Mouse (Mus musculus): ENCODE results near the gene Psmc3. TPM values are rescaled to one million over a fixed set of nuclear protein-coding genes. Genes with fewer than 3 reads are reported as not detected.
"Not testable (repeated sequence)": the region's sequence is repeated elsewhere in the genome, so short reads cannot be mapped to it uniquely, and the experiment has no call there.

The Psmc3 gene
- 235 and 246 TPM in 2 replicates for polyA plus RNA-seq (2015; fragmentation: Nextera tagmentation; extraction: Ambion mirVana)

DNA sequence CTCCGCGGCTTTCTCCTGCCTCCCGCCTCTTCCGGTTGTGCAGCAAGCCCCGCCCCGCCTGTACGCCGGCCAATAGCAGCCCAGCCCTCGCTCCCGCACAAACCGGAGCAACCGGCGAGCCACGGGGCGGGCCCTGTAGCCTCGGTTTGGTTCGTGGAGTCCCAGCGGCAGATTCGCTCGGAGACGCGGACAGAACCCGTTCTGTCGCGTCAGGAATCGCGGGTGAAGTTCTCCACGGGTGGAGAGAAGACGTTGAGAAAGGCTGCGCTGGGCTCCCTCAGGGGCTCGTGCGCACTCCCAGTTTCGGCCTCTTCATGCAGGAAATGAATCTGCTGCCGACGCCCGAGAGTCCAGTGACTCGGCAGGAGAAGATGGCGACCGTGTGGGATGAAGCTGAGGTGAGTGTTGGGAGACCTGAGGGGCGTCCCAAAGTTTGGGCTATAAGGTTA lies at the start of gene Psmc3:
Gene Psmc3 (plus strand): TSS at position 76 of the 449 bp plus-strand sequence.
- Histone ChIP-seq H3K4me3 (peak within 1 kb of the TSS; percentile 71), H3K27ac (replicated peaks) (peak within 1 kb of the TSS; percentile 93), H3K4me1 (replicated peaks) (peaks cover 24% of the 10 kb centered on the region), H3K4me2 (peak within 1 kb of the TSS; percentile 94), H3K9ac (peak within 1 kb of the TSS; percentile 87), H3K27me3 (no peaks in the 10 kb centered on the region), H3K36me3 (peaks cover 38% of the 10 kb centered on the region), H3K9me3 (no peaks in the 10 kb centered on the region)
- ATAC-seq (ENCODE audit: low read depth): peak; percentile 98
- WGBS: under 1% methylated on average over 40 of the region's 40 CpGs

DNA sequence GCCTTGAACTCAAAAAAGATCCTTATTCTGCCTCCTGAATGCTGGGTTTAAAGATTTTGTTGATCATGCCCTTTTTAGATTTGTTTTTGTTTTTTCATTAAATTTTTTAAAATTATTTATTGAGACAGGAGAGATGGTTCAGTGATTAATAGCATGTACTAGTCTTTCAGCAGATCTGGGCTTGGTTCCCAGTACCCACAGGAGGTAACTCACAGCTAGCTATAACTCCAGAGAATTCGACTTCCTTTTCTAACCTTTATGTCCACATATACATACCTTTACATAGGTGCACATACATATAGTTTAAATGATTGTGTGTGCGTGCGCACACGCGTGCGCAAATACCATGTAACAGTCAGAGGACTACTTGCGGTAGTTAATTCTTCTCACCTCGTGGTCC lies 45.3 kb upstream of the Psmc3 start:
- 96% methylated on average over 8 of the region's 8 CpGs for WGBS
- Histone ChIP-seq H3K9ac (no peak overlapping the region), H3K4me2 (no peak overlapping the region), H3K36me3 (peaks cover 88% of the 10 kb centered on the region), H3K27ac (replicated peaks) (no peak overlapping the region), H3K9me3 (no peaks in the 10 kb centered on the region), H3K4me1 (replicated peaks) (no peaks in the 10 kb centered on the region), H3K27me3 (no peaks in the 10 kb centered on the region), H3K4me3 (no peak overlapping the region)
- no peak for ATAC-seq (ENCODE audit: low read depth)

DNA sequence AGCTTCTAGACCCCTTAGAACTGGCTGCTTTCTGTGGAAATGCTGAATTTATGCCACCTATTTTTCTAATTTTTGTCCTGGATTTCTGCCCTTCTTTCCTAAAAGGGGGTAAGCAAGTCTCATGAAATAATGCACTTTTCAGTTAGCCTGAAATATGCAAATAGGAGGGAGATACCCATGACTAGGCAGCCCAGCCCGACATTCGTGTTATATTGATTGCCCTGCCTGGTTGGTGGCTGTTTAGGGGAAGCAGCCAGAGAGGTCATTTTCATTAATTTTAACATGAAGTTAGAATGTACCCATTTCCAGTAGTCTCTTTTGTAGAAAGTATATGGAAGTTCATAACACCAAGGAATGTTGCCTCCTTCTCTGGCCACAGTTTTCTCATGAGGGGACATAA lies 39.9 kb upstream of the Psmc3 start:
- no peak overlapping the region for H3K27ac ChIP-seq (replicated peaks)
- H3K36me3 ChIP-seq: peaks cover 79% of the 10 kb centered on the region
- 90% methylated on average over 2 of the region's 2 CpGs for WGBS
- no peak overlapping the region for H3K4me2 ChIP-seq
- H3K4me3 ChIP-seq: no peak overlapping the region
- H3K9me3 ChIP-seq: no peaks in the 10 kb centered on the region
- H3K27me3 ChIP-seq: no peaks in the 10 kb centered on the region
- peaks cover 17% of the 10 kb centered on the region; the same call in 1 of the 2 replicates for H3K4me1 ChIP-seq (replicated peaks)
- no peak overlapping the region for H3K9ac ChIP-seq
- no peak for ATAC-seq (ENCODE audit: low read depth)

DNA sequence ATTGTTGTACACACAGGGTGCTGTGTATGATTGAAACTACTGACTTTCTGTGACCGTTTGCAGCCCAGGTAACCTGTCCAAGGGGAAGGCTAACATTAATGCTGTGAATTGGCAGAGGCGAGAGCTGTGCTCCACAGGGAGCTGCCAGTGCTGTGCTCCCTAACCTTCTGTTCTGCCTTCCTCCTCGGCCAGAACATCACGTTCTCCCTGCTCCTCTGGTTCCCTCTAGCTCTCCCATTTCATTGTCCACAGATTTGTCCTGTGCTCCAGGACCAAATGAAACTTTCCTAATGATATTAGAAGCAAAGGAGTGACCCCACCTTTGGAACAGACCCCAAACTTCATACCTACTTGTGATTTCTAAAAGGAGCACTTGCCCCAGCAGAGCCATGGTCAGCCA lies 38.4 kb upstream of the Psmc3 start:
- 86% methylated on average over 4 of the region's 4 CpGs for WGBS
- no peaks in the 10 kb centered on the region for H3K27me3 ChIP-seq
- H3K36me3 ChIP-seq: peaks cover 72% of the 10 kb centered on the region

DNA sequence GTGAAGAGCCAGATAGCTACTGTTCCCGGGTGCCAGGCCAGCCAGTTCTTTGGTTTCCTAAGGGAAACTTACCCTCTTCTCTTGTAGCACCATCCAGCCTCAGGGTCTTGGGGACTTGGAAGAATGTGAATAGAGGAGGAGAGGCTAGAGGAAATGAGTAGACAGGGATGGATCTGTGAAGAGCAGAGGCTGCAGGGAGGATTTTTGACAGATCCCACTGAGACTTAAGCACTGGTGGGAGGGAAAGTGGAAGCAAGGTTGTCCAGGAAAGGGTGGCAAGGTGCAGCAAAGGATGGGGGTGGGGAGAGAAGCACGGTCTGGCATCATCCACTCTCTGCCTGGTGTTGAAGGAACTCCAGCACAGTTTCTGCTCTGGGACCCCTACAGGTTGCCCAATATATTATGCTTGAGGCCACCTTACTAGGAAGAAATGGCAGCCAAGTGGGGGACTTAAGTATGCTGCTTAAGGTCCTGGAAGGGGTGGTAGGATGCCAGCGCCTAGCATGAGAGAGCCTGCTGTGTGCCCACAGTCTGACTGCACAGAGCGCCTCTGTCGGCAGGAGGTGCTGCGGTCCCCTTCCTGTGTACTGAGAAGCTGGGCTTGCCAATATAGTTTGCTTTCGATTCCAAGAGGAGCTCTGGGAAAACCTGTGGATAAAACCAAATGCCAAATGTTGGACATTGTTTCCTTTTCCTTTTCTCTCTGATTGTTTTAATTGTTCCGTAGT lies 35.6 kb upstream of the Psmc3 start:
- H3K4me3 ChIP-seq: no peak overlapping the region
- H3K27ac ChIP-seq (replicated peaks): no peak overlapping the region
- H3K9ac ChIP-seq: no peak overlapping the region
- no peak; the same call in 1 of the 2 replicates for ATAC-seq (ENCODE audit: low read depth)
- peaks cover 17% of the 10 kb centered on the region; the same call in 1 of the 2 replicates for H3K4me1 ChIP-seq (replicated peaks)
- no peaks in the 10 kb centered on the region for H3K9me3 ChIP-seq
- H3K27me3 ChIP-seq: no peaks in the 10 kb centered on the region
- WGBS: 72% methylated on average over 8 of the region's 8 CpGs
- H3K4me2 ChIP-seq: no peak overlapping the region
- peaks cover 54% of the 10 kb centered on the region for H3K36me3 ChIP-seq

More for the DNA sequence above, 38.4 kb upstream of the Psmc3 start:
- ATAC-seq (ENCODE audit: low read depth): no peak
- H3K4me1 ChIP-seq (replicated peaks): peaks cover 17% of the 10 kb centered on the region; the same call in 1 of the 2 replicates
- H3K4me2 ChIP-seq: no peak overlapping the region
- H3K27ac ChIP-seq (replicated peaks): no peak overlapping the region
- H3K9ac ChIP-seq: no peak overlapping the region
- H3K9me3 ChIP-seq: no peaks in the 10 kb centered on the region
- no peak overlapping the region for H3K4me3 ChIP-seq

DNA sequence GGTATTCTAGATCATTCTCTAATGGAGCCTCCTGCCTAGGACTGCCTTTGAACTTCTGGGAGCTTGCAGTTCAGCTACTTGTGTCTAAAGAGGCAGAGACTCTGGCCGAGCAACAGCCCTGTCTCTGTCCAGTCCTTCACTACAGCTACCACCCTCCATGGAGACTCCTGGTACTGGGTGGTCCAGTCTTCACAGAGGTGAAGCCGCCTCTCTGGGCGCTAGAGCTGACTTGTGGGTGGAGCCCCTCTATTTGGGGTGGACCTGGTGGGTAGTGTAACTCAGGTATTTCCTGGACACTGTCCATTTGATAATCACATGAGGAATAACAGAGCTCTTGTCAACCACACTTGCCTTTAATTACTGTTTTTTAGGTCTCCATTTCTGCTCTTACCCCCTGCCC lies 33.9 kb upstream of the Psmc3 start:
- no peak for ATAC-seq (ENCODE audit: low read depth)

DNA sequence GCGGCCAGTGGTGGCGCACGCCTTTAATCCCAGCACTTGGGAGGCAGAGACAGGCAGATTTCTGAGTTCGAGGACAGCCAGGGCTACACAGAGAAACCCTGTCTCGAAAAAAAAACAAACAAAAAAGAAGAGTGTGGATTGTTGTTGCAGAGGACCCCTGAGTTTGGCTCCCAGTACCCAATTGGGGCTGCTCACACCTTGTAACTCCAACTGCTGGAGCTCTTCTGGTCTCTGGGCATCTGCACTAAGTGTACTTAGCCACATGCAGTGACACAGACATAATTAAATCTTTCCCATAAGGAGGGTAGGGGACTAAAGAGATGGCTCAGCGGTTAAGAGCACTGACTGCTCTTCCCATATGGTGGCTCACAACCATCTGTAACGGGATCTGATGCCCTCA lies 31.5 kb upstream of the Psmc3 start:
- H3K9ac ChIP-seq; H3K4me2 ChIP-seq; ATAC-seq (ENCODE audit: low read depth); H3K27me3 ChIP-seq; H3K9me3 ChIP-seq; H3K27ac ChIP-seq (replicated peaks); H3K4me3 ChIP-seq: not testable (repeated sequence)
- 93% methylated on average over 7 of the region's 7 CpGs for WGBS
- Histone ChIP-seq H3K36me3 (peaks cover 21% of the 10 kb centered on the region), H3K4me1 (replicated peaks) (peaks cover 12% of the 10 kb centered on the region; the same call in 1 of the 2 replicates)

More for the DNA sequence above, 33.9 kb upstream of the Psmc3 start:
- H3K4me3 ChIP-seq: no peak overlapping the region
- H3K9ac ChIP-seq: no peak overlapping the region
- H3K4me1 ChIP-seq (replicated peaks): peaks cover 17% of the 10 kb centered on the region; the same call in 1 of the 2 replicates
- no peaks in the 10 kb centered on the region for H3K9me3 ChIP-seq
- H3K36me3 ChIP-seq: peaks cover 37% of the 10 kb centered on the region
- no peak overlapping the region for H3K27ac ChIP-seq (replicated peaks)
- H3K4me2 ChIP-seq: no peak overlapping the region
- 96% methylated on average over 3 of the region's 3 CpGs for WGBS
- no peaks in the 10 kb centered on the region for H3K27me3 ChIP-seq

DNA sequence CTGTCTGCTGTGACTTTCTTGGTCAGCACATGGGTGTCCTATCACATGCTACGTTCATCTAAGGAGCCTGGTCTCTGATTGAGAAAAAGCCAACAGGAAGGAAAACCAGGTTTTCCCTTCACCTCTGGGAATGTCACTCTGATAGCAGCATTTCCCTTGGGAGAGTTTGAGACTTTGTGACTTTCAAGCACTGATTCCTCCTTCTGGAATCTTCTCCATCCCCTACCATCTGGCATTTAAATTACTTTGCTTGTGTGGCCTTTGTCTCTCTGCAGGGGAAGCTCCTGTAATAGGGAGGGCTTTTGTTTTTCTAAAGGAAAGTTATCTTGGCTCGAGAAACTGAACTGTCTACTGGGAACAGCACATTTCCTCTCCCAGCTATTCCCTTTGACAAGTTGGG lies 30.7 kb upstream of the Psmc3 start:
- Histone ChIP-seq H3K9ac (no peak overlapping the region), H3K27ac (replicated peaks) (no peak overlapping the region), H3K4me1 (replicated peaks) (peaks cover 5% of the 10 kb centered on the region; the same call in 1 of the 2 replicates), H3K4me3 (no peak overlapping the region), H3K27me3 (no peaks in the 10 kb centered on the region), H3K36me3 (peaks cover 15% of the 10 kb centered on the region), H3K4me2 (no peak overlapping the region), H3K9me3 (no peaks in the 10 kb centered on the region)
- ATAC-seq (ENCODE audit: low read depth): no peak
- WGBS: 57% methylated on average over 2 of the region's 2 CpGs

DNA sequence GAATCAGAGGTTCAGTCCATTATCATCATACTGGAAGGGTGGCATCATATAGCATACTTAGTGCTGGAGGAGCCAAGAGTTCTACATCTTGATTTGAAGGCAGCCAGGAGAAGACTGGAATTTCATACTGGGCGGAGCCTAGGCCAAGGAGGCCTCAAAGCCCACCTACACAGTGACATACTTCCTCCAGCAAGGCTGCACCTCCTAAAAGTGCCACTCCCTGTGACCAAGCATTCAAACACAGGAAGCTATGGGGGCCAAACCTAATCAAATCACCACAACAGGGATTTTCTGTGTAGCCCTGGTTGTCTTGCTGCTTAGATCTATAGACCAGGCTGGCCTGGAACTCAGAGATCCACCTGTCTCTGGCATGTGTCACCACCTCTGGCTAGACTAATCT lies 29.9 kb upstream of the Psmc3 start:
- Histone ChIP-seq H3K27ac (replicated peaks) (no peak overlapping the region), H3K4me2 (no peak overlapping the region), H3K9ac (no peak overlapping the region), H3K36me3 (peaks cover 15% of the 10 kb centered on the region), H3K27me3 (no peaks in the 10 kb centered on the region), H3K4me1 (replicated peaks) (no peaks in the 10 kb centered on the region), H3K9me3 (no peaks in the 10 kb centered on the region), H3K4me3 (no peak overlapping the region)
- whole genome bisulfite sequencing: 97% methylated on average over 1 of the region's 1 CpGs
- no peak for ATAC-seq (ENCODE audit: low read depth)

DNA sequence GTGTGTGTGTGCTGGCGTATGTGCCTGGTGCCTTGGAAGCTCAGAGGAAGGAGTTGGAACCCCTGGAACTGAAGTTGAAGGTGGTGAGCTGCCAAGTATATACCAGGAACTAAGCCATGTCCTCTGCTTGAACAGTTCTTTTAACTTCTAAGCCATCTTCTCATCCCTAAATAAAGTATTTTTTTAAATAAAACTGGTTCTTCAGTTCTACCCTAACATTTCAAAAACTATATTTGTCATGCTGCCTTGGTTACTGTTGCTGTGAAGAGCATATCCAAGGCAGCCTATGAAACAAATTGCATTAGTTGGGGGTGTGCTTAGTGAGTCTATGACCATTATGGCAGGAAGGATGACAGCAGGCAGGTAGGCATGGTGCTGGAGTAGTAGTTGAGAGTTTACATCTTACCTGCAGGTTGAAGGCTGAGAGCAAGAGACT lies 28.7 kb upstream of the Psmc3 start:
- Histone ChIP-seq H3K36me3 (peaks cover 9% of the 10 kb centered on the region), H3K4me1 (replicated peaks) (no peaks in the 10 kb centered on the region), H3K27me3 (no peaks in the 10 kb centered on the region), H3K9me3 (no peaks in the 10 kb centered on the region), H3K4me3 (no peak overlapping the region), H3K4me2 (no peak overlapping the region), H3K27ac (replicated peaks) (no peak overlapping the region), H3K9ac (no peak overlapping the region)
- no peak for ATAC-seq (ENCODE audit: low read depth)
- 95% methylated on average over 1 of the region's 1 CpGs for WGBS

DNA sequence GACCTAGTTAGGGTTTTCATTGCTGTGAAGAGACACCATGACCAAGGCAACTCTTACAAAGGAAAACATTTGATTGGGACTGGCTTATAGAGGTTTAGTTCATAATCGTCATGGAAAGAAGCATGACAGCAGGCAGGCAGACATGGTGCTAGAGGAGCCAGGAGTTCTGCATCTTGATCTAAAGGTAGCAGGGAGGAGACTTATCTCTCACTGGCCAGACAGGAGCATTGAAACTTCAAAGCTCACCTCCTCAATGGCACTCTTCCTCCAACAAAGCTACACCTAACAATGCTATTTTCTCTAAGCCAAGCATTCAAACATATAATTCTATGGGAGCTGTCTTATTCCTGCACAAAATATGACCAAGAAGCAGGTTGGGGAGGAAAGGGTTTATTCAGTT lies 27.3 kb upstream of the Psmc3 start:
- H3K27me3 ChIP-seq: no peaks in the 10 kb centered on the region
- no peak overlapping the region for H3K27ac ChIP-seq (replicated peaks)
- H3K9ac ChIP-seq: no peak overlapping the region
- H3K4me2 ChIP-seq: no peak overlapping the region
- 94% methylated on average over 1 of the region's 1 CpGs for WGBS
- no peaks in the 10 kb centered on the region for H3K36me3 ChIP-seq
- H3K4me1 ChIP-seq (replicated peaks): no peaks in the 10 kb centered on the region
- H3K4me3 ChIP-seq: no peak overlapping the region
- ATAC-seq (ENCODE audit: low read depth): no peak
- H3K9me3 ChIP-seq: no peaks in the 10 kb centered on the region

DNA sequence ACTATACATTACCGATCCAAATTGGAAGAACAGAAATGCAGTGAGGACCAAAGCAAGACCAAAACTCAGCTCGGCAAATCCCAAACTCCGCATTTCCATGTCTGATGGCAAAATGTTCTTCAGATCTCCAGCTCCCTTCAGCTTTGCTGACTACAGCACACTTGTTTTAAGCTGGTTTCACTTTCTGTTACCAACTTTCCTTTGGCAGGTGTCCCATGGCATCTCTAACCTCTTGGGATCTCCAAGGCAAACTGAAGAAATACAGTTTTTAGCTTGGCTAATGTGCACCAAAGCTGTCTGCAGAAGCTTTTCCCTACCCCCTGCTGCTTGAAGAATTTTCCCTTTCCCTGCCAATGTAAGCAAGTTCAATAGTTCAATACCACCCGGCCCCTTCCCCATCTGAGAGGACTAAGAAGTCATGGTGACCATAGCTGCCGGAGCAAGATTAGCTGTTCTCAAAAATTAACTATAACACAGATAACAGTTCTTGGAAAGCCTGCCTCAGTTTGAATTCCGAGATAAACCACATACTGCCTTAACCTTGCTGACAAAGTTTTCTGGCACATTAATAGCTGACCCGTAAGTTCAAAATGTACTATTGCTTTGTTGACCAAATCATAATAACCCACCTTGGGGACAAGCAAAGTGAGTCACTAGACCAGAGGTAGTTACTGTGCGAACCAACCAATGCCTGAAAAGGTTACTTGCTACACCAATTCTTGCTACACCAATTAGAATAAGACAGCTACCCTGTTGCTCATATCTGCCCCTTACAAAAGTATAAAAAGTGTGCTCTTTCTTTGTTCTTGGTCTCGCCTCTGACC lies 26.2 kb upstream of the Psmc3 start:
- no peak overlapping the region for H3K27ac ChIP-seq (replicated peaks)
- ATAC-seq (ENCODE audit: low read depth): no peak
- H3K9ac ChIP-seq: no peak overlapping the region
- no peaks in the 10 kb centered on the region for H3K4me1 ChIP-seq (replicated peaks)
- no peaks in the 10 kb centered on the region for H3K27me3 ChIP-seq
- H3K4me3 ChIP-seq: no peak overlapping the region
- no peaks in the 10 kb centered on the region for H3K9me3 ChIP-seq
- no peak overlapping the region for H3K4me2 ChIP-seq
- no peaks in the 10 kb centered on the region for H3K36me3 ChIP-seq
- WGBS: 81% methylated on average over 9 of the region's 9 CpGs

Data from neural tube, embryonic 13.5 days (tissue).